Mouse (Mus musculus): ENCODE data around the gene C1qa.

DNA sequence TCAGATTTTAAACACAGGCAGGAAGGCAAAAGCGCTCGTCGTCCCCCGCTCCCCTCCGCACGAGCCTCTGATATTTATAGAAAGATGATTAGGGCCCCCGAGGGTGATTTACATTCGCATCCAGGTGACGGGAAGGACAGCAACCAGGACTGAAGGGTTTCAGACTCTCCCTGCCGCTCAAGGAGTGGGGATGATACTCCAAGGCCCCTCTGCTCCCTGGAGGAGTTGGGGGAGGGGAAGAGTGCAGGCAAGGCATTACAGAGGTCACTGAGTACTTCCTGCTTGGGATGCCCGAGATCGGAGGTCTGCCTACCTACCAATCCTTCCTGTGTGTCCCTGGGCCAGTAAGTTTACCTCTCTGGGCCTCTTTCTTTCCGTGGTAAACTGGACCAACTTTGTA is 44.6 kb upstream of the C1qa start:
- TF ChIP-seq CTCF (conservative IDR thresholded peaks at IDR 0.05; ENCODE audit: low read length) (no peak), NANOG (IDR thresholded peaks at IDR 0.05; ENCODE audit: borderline replicate concordance, low read length) (no peak), POU5F1 (IDR thresholded peaks at IDR 0.05; ENCODE audit: borderline replicate concordance, low read length) (no peak)

Data from E14TG2a.4 (cell line).